Mouse (Mus musculus): ENCODE measurements at regions not wholly inside any gene's neighbourhood (a gene's known extent, or its start where the extent isn't known, plus 50 kb on each side); places are given as distances from the start of the nearest gene placed in this dataset.

- no peak for TF ChIP-seq TBP (IDR thresholded peaks at IDR 0.05; ENCODE audit: low read depth, low read length)
- TF ChIP-seq JUND (IDR thresholded peaks at IDR 0.05; ENCODE audit: low read depth, low read length), result no peak
- TF ChIP-seq POLR2A (IDR thresholded peaks at IDR 0.05; ENCODE audit: control insufficient read depth in 1 of 2, insufficient read depth in 1 of 2, low read depth in 1 of 2, low read length in 2 of 2, poor library complexity in 1 of 2), result no peak
- no peak for TF ChIP-seq USF1 (IDR thresholded peaks at IDR 0.05; ENCODE audit: low read depth, low read length)
- TF ChIP-seq MYB (IDR thresholded peaks at IDR 0.05; ENCODE audit: low read depth, low read length), result no peak
- TF ChIP-seq EP300 (IDR thresholded peaks at IDR 0.05; ENCODE audit: low read depth in 1 of 2, low read length in 2 of 2), result no peak
- no peak for TF ChIP-seq CTCF (IDR thresholded peaks at IDR 0.05 in 2 of 3, conservative IDR thresholded peaks at IDR 0.05 in 1 of 3; ENCODE audit: control insufficient read depth in 1 of 3, insufficient read depth in 1 of 3, low read depth in 2 of 3, low read length in 3 of 3, poor library complexity in 1 of 3, severe bottlenecking in 1 of 3)
These were observed 235.3 kb downstream of the Mef2c start for GRCm38 (mm10) chr13:83739131-83739530.
